Mouse (Mus musculus) neural tube, embryonic 14.5 days (tissue): ENCODE measurements around the gene Tfap2c. TPM values are rescaled to one million over a fixed set of nuclear protein-coding genes. Genes with fewer than 3 reads are reported as not detected.
A peak's percentile ranks its signal among the peaks of the same experiment; 100 is the strongest.

Experiments
- ATAC-seq: fragments of 200-750 bp; cut with Nextera tagmentation; 2 replicates; pipeline ENCODE4 v1.8.0; 2017; ENCODE audit warnings: low read depth, mild to moderate bottlenecking, moderate TSS enrichment, moderate library complexity
- H3K27ac ChIP-seq: fragments of 300-500 bp; sonication (generic); 2 replicates; pipeline ENCODE4 v1.5.1; 2014; ENCODE audit warnings: low read depth, mild to moderate bottlenecking, control low read depth, low read length, moderate library complexity, mixed read lengths
- H3K27me3 ChIP-seq: fragments of 300-500 bp; sonication (generic); 2 replicates; pipeline ENCODE4 v1.6.1; 2014; ENCODE audit warnings: low read length; ENCODE audit not compliant: control insufficient read depth, insufficient read depth
- H3K36me3 ChIP-seq: fragments of 300-500 bp; sonication (generic); 2 replicates; pipeline ENCODE4 v1.6.1; 2014; ENCODE audit warnings: low read length, mixed read lengths; ENCODE audit not compliant: control insufficient read depth, insufficient read depth
- H3K4me1 ChIP-seq: fragments of 300-500 bp; sonication (generic); 2 replicates; pipeline ENCODE4 v1.6.1; 2014; ENCODE audit warnings: low read length; ENCODE audit not compliant: control insufficient read depth, insufficient read depth
- H3K4me2 ChIP-seq: fragments of 300-500 bp; sonication (generic); 2 replicates; pipeline ENCODE4 v1.6.1; 2014; ENCODE audit warnings: mild to moderate bottlenecking, low read depth, low read length, control low read depth
- H3K4me3 ChIP-seq: fragments of 300-500 bp; sonication (generic); 2 replicates; pipeline ENCODE4 v1.5.1; 2014; ENCODE audit warnings: low read depth, low read length, control low read depth, mixed read lengths
- H3K9ac ChIP-seq: fragments of 300-500 bp; sonication (generic); replicated peaks from 2 replicates; pipeline ENCODE4 v1.6.1; 2014; ENCODE audit warnings: low read depth, mild to moderate bottlenecking, control low read depth, low read length, mixed read lengths
- H3K9me3 ChIP-seq: fragments of 300-500 bp; sonication (generic); 2 replicates; pipeline ENCODE4 v1.6.1; 2016; ENCODE audit warnings: low read length; ENCODE audit not compliant: control insufficient read depth
- WGBS: fragments of 180-500 bp; shearing (Covaris S2); extraction: QIAGEN DNeasy Blood & Tissue Kit; methylation state at CpG from one replicate; pipeline ENCODE4 v1.1.7; 2014; 5-methylcytosine and 5-hydroxymethylcytosine counted together
- polyA plus RNA-seq: library from polyadenylated mRNA; unstranded; fragments of >200 nt; fragmentation: Nextera tagmentation; extraction: Ambion mirVana; gene quantifications from 2 replicates; pipeline ENCODE4 v1.2.1, GENCODE M21; 2014

The Tfap2c gene
- polyA plus RNA-seq, 1 experiment from 2014 or later: 0.09 TPM

DNA sequence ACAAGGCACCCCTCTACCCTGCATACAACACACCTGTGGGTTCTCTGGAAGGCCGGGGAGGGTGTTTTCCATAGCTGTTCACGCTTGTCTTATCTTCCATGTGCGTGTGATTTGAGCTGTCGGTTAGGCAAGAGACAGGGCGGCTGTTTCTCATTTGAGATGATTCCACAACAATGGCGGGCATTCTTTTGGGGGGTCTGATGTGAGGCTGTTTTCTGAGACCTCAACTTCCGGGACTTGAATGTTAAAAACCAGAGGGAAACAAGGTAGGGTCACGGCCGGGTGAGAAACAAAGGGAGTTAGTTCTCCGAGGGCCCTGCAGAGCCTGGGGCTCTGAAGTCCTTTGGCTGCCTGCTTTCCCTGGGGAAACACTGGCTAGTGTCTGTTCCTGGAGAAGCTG is 11.6 kb downstream of the Tfap2c start:
- no peak for ATAC-seq
- H3K36me3 ChIP-seq: no peaks in the 10 kb centered on the region
- H3K9ac ChIP-seq: no peak overlapping the region
- peaks cover 8% of the 10 kb centered on the region for H3K27me3 ChIP-seq
- 37% methylated on average over 10 of the region's 10 CpGs for WGBS
- no peaks in the 10 kb centered on the region for H3K4me1 ChIP-seq
- no peaks in the 10 kb centered on the region for H3K9me3 ChIP-seq
- H3K4me3 ChIP-seq: no peak overlapping the region
- H3K27ac ChIP-seq: no peak overlapping the region
- H3K4me2 ChIP-seq: no peak overlapping the region

DNA sequence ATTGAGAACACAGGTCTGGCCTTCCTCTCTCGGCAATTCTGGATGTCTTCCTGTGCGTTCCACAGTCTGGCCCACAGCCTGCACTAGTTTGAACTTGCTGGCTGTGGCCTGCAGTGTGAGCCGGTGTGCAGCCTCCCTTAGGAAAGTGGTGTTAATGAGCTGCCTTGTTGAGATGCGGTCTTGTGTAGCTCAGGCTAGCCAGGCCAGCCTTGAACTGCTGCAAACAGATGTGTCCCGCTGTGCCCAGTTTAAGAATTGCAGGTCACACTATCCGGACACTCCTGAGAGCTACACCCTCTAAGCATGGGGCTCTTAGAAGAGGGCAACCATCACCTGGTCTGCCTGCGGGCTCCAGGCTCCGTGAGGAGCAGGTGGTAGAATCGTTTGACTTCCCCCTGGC is 18.4 kb downstream of the Tfap2c start:
- H3K9ac ChIP-seq: no peak overlapping the region
- no peaks in the 10 kb centered on the region for H3K36me3 ChIP-seq
- no peak overlapping the region for H3K27ac ChIP-seq
- H3K4me3 ChIP-seq: no peak overlapping the region
- no peaks in the 10 kb centered on the region for H3K4me1 ChIP-seq
- no peak overlapping the region for H3K4me2 ChIP-seq
- no peaks in the 10 kb centered on the region for H3K9me3 ChIP-seq
- H3K27me3 ChIP-seq: no peaks in the 10 kb centered on the region
- WGBS: 78% methylated on average over 9 of the region's 9 CpGs
- ATAC-seq: no peak

DNA sequence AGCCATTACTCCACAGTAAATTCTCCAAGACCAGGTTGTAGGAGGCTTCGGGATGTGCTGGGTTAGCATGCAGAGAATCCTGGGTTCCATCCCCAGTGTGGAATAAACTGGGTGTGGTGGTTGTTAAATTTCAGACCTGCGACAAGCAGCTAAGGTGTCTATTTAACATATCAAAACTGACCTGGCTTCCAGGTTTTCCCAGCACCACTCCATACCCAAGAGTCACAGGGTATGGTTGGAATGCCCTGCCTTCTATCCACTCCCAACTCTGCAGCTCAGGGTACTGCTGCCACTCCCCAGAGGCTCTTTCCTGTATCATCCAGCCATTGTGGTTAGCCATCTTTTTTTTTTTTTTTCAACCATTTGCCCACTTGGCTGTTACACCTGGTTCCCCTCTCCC is 19.1 kb downstream of the Tfap2c start:
- 76% methylated on average over 2 of the region's 2 CpGs for WGBS
- Histone ChIP-seq H3K36me3 (no peaks in the 10 kb centered on the region), H3K27me3 (no peaks in the 10 kb centered on the region), H3K4me1 (no peaks in the 10 kb centered on the region), H3K9me3 (no peaks in the 10 kb centered on the region), H3K27ac (no peak overlapping the region), H3K4me2 (no peak overlapping the region), H3K9ac (no peak overlapping the region), H3K4me3 (no peak overlapping the region)
- no peak for ATAC-seq

DNA sequence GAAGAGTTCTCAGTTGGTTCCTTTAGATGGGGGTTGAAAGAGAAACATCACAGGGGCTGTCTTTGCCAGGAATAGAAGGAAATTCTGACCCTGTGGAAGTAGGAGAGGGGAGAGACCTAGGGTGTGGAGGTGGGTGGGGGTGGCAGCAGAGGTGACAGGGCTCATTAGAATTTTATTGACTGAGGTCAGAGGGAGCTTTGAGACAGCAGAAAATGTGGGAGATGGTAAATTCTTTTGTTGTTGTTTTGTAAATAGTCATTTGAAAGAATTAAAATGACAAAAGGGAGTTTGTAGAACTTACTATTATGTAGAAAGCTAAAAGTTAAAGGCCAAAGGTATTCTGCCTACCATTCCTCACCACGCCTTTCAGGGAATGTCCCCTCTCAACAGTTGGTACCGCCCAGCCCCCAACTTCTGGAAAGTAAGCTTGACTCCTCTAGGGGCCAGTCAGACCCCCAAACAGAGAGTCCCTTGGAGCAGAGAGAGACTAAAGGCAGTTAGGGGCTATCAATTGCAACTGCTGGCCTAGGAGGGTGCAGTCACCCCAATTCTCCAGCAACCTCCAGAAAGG is 27.9 kb downstream of the Tfap2c start:
- H3K36me3 ChIP-seq: no peaks in the 10 kb centered on the region
- no peak overlapping the region for H3K4me3 ChIP-seq
- no peaks in the 10 kb centered on the region for H3K9me3 ChIP-seq
- H3K4me1 ChIP-seq: no peaks in the 10 kb centered on the region
- H3K4me2 ChIP-seq: no peak overlapping the region
- WGBS: 16% methylated on average over 2 of the region's 2 CpGs
- no peak for ATAC-seq
- H3K27ac ChIP-seq: no peak overlapping the region
- no peaks in the 10 kb centered on the region for H3K27me3 ChIP-seq
- H3K9ac ChIP-seq: no peak overlapping the region

DNA sequence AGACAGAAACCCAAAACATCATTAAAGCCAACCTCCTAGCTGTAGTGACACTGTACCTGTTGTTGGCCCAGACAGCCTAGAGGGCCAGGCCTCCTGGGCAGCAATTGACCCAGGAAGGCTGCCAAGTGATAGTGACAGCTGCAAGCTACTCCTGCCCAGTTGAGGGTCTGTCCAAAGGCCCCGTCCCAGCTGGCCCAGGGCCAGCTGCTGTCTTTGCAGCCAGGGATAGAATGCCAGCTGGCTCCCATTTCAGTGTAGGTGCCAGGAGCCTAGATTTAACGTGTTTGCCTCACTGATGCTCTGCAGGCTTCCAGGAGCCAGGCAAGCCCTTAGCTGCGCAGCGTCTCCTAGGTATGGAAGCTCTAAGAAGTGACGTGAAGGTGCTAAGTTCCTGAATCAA is 29.8 kb downstream of the Tfap2c start:
- Histone ChIP-seq H3K27ac (no peak overlapping the region), H3K36me3 (no peaks in the 10 kb centered on the region), H3K4me2 (no peak overlapping the region), H3K4me1 (no peaks in the 10 kb centered on the region), H3K9ac (no peak overlapping the region), H3K9me3 (no peaks in the 10 kb centered on the region), H3K4me3 (no peak overlapping the region), H3K27me3 (no peaks in the 10 kb centered on the region)
- ATAC-seq: peak; percentile 66; the same call in 1 of the 2 replicates
- WGBS: 47% methylated on average over 5 of the region's 5 CpGs

DNA sequence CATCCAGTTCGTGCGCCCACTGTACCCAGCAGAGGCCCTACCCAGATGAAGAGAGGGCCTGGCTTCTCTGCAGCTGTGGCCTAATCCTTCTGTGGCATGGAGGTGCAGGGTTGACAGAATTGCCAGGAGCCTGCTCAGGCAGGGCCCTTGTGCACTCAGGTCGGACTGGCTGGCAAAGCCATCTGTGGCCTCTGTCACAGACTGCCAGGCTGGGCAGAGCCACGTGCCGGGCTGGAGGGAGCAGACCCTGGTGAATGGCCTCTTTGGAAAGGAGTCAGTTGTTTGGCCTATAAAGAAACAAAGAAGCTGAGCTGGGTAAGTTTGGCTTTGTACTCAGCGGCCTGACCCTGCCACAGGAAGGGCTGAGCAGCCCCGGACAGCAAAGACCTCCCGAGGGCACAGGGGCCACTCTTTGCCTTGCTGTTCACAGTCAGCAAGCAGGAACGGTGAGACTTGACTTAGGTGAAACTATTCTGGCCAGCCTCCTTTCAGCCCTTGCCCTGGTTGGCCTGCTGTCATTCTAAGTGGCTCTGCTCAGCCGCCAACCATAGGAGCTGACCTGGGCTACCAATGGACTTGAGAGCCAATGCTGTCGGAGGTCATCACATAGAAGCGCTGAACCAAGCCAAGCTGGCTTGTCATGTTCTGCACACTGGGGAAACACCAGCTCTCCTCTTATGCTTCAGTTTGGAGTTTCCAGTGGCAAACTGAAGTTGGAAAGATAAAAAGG is 31.3 kb downstream of the Tfap2c start:
- 47% methylated on average over 12 of the region's 12 CpGs for WGBS
- no peaks in the 10 kb centered on the region for H3K9me3 ChIP-seq
- H3K4me3 ChIP-seq: no peak overlapping the region
- ATAC-seq: no peak
- no peaks in the 10 kb centered on the region for H3K4me1 ChIP-seq
- H3K27me3 ChIP-seq: no peaks in the 10 kb centered on the region
- H3K27ac ChIP-seq: no peak overlapping the region
- no peaks in the 10 kb centered on the region for H3K36me3 ChIP-seq
- H3K4me2 ChIP-seq: no peak overlapping the region
- H3K9ac ChIP-seq: no peak overlapping the region

DNA sequence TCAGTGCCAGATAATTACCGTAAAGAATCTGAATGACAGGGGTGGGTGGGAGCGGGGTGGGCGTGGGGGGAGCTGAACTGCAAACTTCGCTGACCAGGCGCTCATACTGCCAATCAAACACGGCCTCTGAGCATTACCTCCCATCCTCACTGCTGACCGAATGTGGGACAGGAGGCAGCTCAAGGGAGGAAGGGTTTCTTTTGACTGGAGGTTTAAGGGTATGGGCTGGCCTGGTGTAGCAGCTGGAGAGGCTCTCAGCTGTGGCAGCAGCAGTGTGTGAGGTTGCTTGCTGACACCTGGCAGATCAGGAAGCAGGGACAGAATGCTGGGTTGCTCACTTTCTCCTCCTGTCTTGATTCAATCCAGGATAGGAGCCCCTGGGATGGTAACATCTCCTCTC is 33.9 kb downstream of the Tfap2c start:
- Histone ChIP-seq H3K4me3 (no peak overlapping the region), H3K9ac (no peak overlapping the region), H3K36me3 (no peaks in the 10 kb centered on the region), H3K4me1 (no peaks in the 10 kb centered on the region), H3K9me3 (no peaks in the 10 kb centered on the region), H3K4me2 (no peak overlapping the region), H3K27me3 (no peaks in the 10 kb centered on the region), H3K27ac (no peak overlapping the region)
- ATAC-seq: no peak
- WGBS: 10% methylated on average over 7 of the region's 7 CpGs

DNA sequence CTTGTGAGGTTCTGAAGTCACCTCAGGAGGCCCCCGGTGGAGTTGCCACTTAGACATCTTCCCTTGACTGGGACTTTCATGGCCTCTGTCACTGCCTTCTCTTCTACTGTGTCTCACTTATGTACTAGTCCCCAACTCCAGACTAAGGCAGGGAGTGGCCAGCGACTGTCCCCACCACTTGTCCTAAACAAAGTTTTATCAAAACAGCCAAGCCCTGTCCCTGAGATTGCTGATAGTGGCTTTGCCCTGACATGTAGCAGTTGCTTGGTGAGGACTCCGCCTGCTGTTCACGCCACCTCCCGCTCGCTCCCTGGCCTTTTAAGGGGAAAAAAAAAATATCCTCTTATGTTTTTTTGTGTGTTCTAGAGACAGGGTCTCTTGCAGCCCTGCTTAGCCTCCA is 35.9 kb downstream of the Tfap2c start:
- Histone ChIP-seq H3K9ac (no peak overlapping the region), H3K4me1 (no peaks in the 10 kb centered on the region), H3K27me3 (no peaks in the 10 kb centered on the region), H3K4me2 (no peak overlapping the region), H3K27ac (no peak overlapping the region), H3K36me3 (no peaks in the 10 kb centered on the region), H3K4me3 (no peak overlapping the region), H3K9me3 (no peaks in the 10 kb centered on the region)
- ATAC-seq: no peak
- WGBS: 94% methylated on average over 6 of the region's 6 CpGs

DNA sequence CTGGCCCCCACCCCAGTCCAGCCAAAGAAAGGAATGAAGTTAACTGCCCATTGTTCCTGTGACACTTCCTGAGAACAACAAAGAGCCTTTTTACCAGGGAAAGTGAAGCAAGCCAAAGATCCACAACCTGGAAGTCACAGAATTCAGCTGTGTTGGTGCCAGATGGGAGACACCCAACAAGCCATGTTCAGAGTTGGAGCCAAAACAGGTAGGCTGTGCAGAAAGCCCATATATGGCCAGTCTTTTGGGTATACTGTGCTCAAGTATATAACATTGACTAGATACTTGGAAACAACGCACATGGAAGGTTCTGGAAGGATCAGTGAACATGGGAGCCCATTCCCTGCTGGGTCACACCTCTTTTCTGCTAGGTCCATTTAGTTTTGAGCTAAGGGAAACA is 39.7 kb downstream of the Tfap2c start:
- no peaks in the 10 kb centered on the region for H3K36me3 ChIP-seq
- ATAC-seq: no peak

More for the DNA sequence above, 39.7 kb downstream of the Tfap2c start:
- H3K27me3 ChIP-seq: no peaks in the 10 kb centered on the region
- no peaks in the 10 kb centered on the region for H3K4me1 ChIP-seq
- H3K4me2 ChIP-seq: no peak overlapping the region
- H3K27ac ChIP-seq: no peak overlapping the region
- no peaks in the 10 kb centered on the region for H3K9me3 ChIP-seq
- 88% methylated on average over 1 of the region's 1 CpGs for WGBS
- no peak overlapping the region for H3K9ac ChIP-seq
- H3K4me3 ChIP-seq: no peak overlapping the region
